Mouse (Mus musculus): ENCODE data around the gene Slc7a11.

Gene Slc7a11

GRCm38 (mm10) chr3:50405915-50406314 lies 37.5 kb downstream of the Slc7a11 start:
- no peak for DNase-seq (ENCODE audit: low read depth, low spot score)

GRCm38 (mm10) chr3:50388786-50389185 lies 54.6 kb downstream of the Slc7a11 start:
- no peak for DNase-seq (ENCODE audit: low read depth, low spot score)

GRCm38 (mm10) chr3:50388288-50388687 lies 55.1 kb downstream of the Slc7a11 start:
- no peak for DNase-seq (ENCODE audit: low read depth, low spot score)

- DNase-seq (ENCODE audit: low read depth, low spot score), result no peak
Observed at GRCm38 (mm10) chr3:50387280-50387679, 56.1 kb downstream of the Slc7a11 start.

- no peak for DNase-seq (ENCODE audit: low read depth, low spot score)
Observed at GRCm38 (mm10) chr3:50386561-50387221, 56.7 kb downstream of the Slc7a11 start.

- no peak for DNase-seq (ENCODE audit: low read depth, low spot score)
Observed at GRCm38 (mm10) chr3:50386066-50386465, 57.3 kb downstream of the Slc7a11 start.

- DNase-seq (ENCODE audit: low read depth, low spot score), result no peak
Observed at GRCm38 (mm10) chr3:50382729-50383128, 60.7 kb downstream of the Slc7a11 start.

GRCm38 (mm10) chr3:50381861-50382693 lies 61.3 kb downstream of the Slc7a11 start:
- DNase-seq (ENCODE audit: low read depth, low spot score), result no peak

GRCm38 (mm10) chr3:50381160-50381860 lies 62.1 kb downstream of the Slc7a11 start:
- peak; percentile 62 for DNase-seq (ENCODE audit: low read depth, low spot score)

- no peak for DNase-seq (ENCODE audit: low read depth, low spot score)
Observed at GRCm38 (mm10) chr3:50379942-50380341, 63.5 kb downstream of the Slc7a11 start.

- no peak for DNase-seq (ENCODE audit: low read depth, low spot score)
Observed at GRCm38 (mm10) chr3:50375477-50375876, 67.9 kb downstream of the Slc7a11 start.

GRCm38 (mm10) chr3:50369791-50370190 lies 73.6 kb downstream of the Slc7a11 start:
- no peak for DNase-seq (ENCODE audit: low read depth, low spot score)

GRCm38 (mm10) chr3:50367175-50367574 lies 76.2 kb downstream of the Slc7a11 start:
- no peak for DNase-seq (ENCODE audit: low read depth, low spot score)

GRCm38 (mm10) chr3:50363659-50364058 lies 79.8 kb downstream of the Slc7a11 start:
- no peak for DNase-seq (ENCODE audit: low read depth, low spot score)

- DNase-seq (ENCODE audit: low read depth, low spot score), result no peak
Observed at GRCm38 (mm10) chr3:50347081-50347480, 96.3 kb downstream of the Slc7a11 start.

- no peak for DNase-seq (ENCODE audit: low read depth, low spot score)
Observed at GRCm38 (mm10) chr3:50344411-50344810, 99.0 kb downstream of the Slc7a11 start.

- no peak for DNase-seq (ENCODE audit: low read depth, low spot score)
Observed at GRCm38 (mm10) chr3:50324524-50324923, 118.9 kb downstream of the Slc7a11 start.

- DNase-seq (ENCODE audit: low read depth, low spot score), result no peak
Observed at GRCm38 (mm10) chr3:50323881-50324280, 119.5 kb downstream of the Slc7a11 start.

GRCm38 (mm10) chr3:50320862-50321261 lies 122.6 kb downstream of the Slc7a11 start:
- DNase-seq (ENCODE audit: low read depth, low spot score), result no peak

GRCm38 (mm10) chr3:50318074-50318473 lies 125.3 kb downstream of the Slc7a11 start:
- DNase-seq (ENCODE audit: low read depth, low spot score), result no peak

GRCm38 (mm10) chr3:50313816-50314215 lies 129.6 kb downstream of the Slc7a11 start:
- DNase-seq (ENCODE audit: low read depth, low spot score), result no peak

Measured in A20 (cell line).